Mouse (Mus musculus): ENCODE results near the gene Vmn1r81. TPM values are rescaled to one million over a fixed set of nuclear protein-coding genes. Genes with fewer than 3 reads are reported as not detected.

The Vmn1r81 gene
- polyA plus RNA-seq (2014; fragmentation: Nextera tagmentation; extraction: Ambion mirVana) = not detected in 2 replicates

DNA sequence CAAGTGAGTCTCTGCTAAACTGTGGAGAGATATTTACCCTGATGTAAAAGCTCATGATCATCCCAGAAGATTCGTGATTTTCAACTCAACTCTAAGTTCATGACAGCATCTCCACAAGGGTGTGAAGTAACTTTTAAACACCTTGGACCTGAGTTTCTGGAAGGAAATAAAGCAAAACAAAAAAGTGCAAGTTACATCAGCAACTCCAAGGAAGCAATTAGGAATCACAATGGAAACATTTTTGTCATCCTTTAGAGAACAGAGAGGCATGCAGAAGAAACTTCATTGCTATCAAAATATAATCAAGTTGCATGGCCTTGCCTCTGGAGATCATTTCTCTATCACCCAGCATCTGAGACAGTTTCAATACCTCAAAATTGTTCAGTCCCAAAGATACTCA lies at the start of gene Vmn1r81:
Gene Vmn1r81 (minus strand): TSS at position 101 of the 400 bp plus-strand sequence.
- no peak within 1 kb of the TSS for H3K27ac ChIP-seq (replicated peaks; ENCODE audit: low read depth, low read length)
- H3K4me2 ChIP-seq (ENCODE audit: low read depth, low read length) = no peak within 1 kb of the TSS
- no peak for ATAC-seq (replicated peaks; ENCODE audit: insufficient number of reproducible peaks, low FRiP score, low TSS enrichment, low read depth)
- H3K27me3 ChIP-seq (ENCODE audit: control insufficient read depth, insufficient read depth, low read length) = no peaks in the 10 kb centered on the region
- DNase-seq (ENCODE audit: low spot score) = no peak
- H3K9me3 ChIP-seq (replicated peaks; ENCODE audit: control insufficient read depth, low read length) = no peaks in the 10 kb centered on the region
- no peaks in the 10 kb centered on the region for H3K4me1 ChIP-seq (ENCODE audit: control insufficient read depth, insufficient read depth, low read length)
- H3K36me3 ChIP-seq (replicated peaks; ENCODE audit: control insufficient read depth, insufficient read depth, low read depth, low read length) = no peaks in the 10 kb centered on the region
- no peak within 1 kb of the TSS for H3K9ac ChIP-seq (replicated peaks; ENCODE audit: low read length)
- WGBS = 74% methylated on average over 1 of the region's 1 CpGs
- no peak within 1 kb of the TSS for H3K4me3 ChIP-seq (ENCODE audit: low read depth, low read length)

DNA sequence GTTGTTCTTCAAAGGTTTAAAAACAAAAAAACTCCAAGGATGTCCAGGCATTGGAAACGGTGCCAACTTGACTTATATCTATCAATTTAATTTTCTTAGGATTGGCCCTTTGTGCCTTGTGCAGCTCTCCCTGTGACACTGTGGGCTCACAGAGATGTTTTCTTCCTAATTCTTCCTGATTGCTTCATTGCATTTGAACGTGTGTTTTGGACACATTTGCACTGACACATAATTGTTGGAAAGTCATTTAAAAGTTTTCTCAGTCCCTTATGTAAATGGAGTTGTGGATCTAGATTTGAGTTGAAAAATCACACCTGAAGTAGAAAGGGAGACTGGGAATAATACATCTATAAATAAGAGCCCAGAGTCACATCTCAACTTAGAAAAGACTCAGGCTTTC lies 32.1 kb upstream of the Vmn1r81 start, which contains the start of gene Vmn1r82:
Gene Vmn1r82 (plus strand): TSS at position 301 of the 400 bp plus-strand sequence.
- ATAC-seq (replicated peaks; ENCODE audit: insufficient number of reproducible peaks, low FRiP score, low TSS enrichment, low read depth) (no peak), DNase-seq (ENCODE audit: low spot score) (no peak)
- Histone ChIP-seq H3K36me3 (replicated peaks; ENCODE audit: control insufficient read depth, insufficient read depth, low read depth, low read length) (no peaks in the 10 kb centered on the region), H3K9me3 (replicated peaks; ENCODE audit: control insufficient read depth, low read length) (no peaks in the 10 kb centered on the region; the same call in 1 of the 2 replicates), H3K27me3 (ENCODE audit: control insufficient read depth, insufficient read depth, low read length) (no peaks in the 10 kb centered on the region), H3K4me1 (ENCODE audit: control insufficient read depth, insufficient read depth, low read length) (no peaks in the 10 kb centered on the region), H3K4me3 (ENCODE audit: low read depth, low read length) (no peak within 1 kb of the TSS), H3K9ac (replicated peaks; ENCODE audit: low read length) (no peak within 1 kb of the TSS), H3K4me2 (ENCODE audit: low read depth, low read length) (no peak within 1 kb of the TSS), H3K27ac (replicated peaks; ENCODE audit: low read depth, low read length) (no peak within 1 kb of the TSS)
- WGBS = 55% methylated on average over 2 of the region's 2 CpGs

DNA sequence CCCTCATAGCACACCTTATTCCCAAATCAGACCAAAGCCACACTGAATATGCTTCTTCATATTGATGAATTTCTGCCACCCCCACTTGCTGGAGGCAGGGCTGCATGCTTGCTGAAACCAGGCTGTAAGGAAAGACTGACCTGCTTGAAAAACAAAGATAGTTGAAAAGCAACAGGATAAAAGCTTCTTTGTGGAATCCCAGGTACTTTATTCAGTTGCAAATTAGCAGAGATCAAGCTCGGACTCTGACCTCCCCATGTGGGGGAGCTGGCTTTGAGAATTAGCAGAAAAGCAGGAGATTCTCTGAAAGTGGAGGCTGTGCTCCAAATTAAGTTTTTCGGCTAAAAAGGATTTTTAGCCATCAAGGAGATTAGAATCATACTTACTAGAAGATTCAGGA lies 63.9 kb downstream of the Vmn1r81 start:
- Histone ChIP-seq H3K9me3 (replicated peaks; ENCODE audit: control insufficient read depth, low read length) (0 out of 2 replicates have a peak, but pooled peaks cover 3% of the 10 kb centered on the region), H3K27ac (replicated peaks; ENCODE audit: low read depth, low read length) (no peak overlapping the region), H3K4me3 (ENCODE audit: low read depth, low read length) (no peak overlapping the region), H3K9ac (replicated peaks; ENCODE audit: low read length) (no peak overlapping the region), H3K27me3 (ENCODE audit: control insufficient read depth, insufficient read depth, low read length) (no peaks in the 10 kb centered on the region), H3K4me2 (ENCODE audit: low read depth, low read length) (no peak overlapping the region), H3K4me1 (ENCODE audit: control insufficient read depth, insufficient read depth, low read length) (no peaks in the 10 kb centered on the region), H3K36me3 (replicated peaks; ENCODE audit: control insufficient read depth, insufficient read depth, low read depth, low read length) (no peaks in the 10 kb centered on the region)
- ATAC-seq (replicated peaks; ENCODE audit: insufficient number of reproducible peaks, low FRiP score, low TSS enrichment, low read depth) (no peak), DNase-seq (ENCODE audit: low spot score) (no peak)
- WGBS = 68% methylated on average over 2 of the region's 2 CpGs

Other genes with a start within 250 kb of the Vmn1r81 start
- gene Vmn1r77, start 231.5 kb downstream of the Vmn1r81 start, polyA plus RNA-seq (2014; fragmentation: Nextera tagmentation; extraction: Ambion mirVana) = not detected in 2 replicates
- not detected in 2 replicates for gene Vmn1r78, start 118.0 kb downstream of the Vmn1r81 start, polyA plus RNA-seq (2014; fragmentation: Nextera tagmentation; extraction: Ambion mirVana)
- not detected in 2 replicates for gene Vmn1r79, start 97.0 kb downstream of the Vmn1r81 start, polyA plus RNA-seq (2014; fragmentation: Nextera tagmentation; extraction: Ambion mirVana)
- gene Vmn1r80, start 79.0 kb downstream of the Vmn1r81 start, polyA plus RNA-seq (2014; fragmentation: Nextera tagmentation; extraction: Ambion mirVana) = not detected in 2 replicates
- gene Vmn1r82, start 32.2 kb upstream of the Vmn1r81 start, polyA plus RNA-seq (2014; fragmentation: Nextera tagmentation; extraction: Ambion mirVana) = not detected in 2 replicates
- gene Vmn1r83, start 61.2 kb upstream of the Vmn1r81 start, polyA plus RNA-seq (2014; fragmentation: Nextera tagmentation; extraction: Ambion mirVana) = not detected in 2 replicates
- not detected in 2 replicates for gene Vmn1r84, start 101.0 kb upstream of the Vmn1r81 start, polyA plus RNA-seq (2014; fragmentation: Nextera tagmentation; extraction: Ambion mirVana)
- 4.1 and 4.2 TPM in 2 replicates for gene Zfp551, start 154.5 kb upstream of the Vmn1r81 start, polyA plus RNA-seq (2014; fragmentation: Nextera tagmentation; extraction: Ambion mirVana)
- gene Zfp606, start 210.0 kb upstream of the Vmn1r81 start, polyA plus RNA-seq (2014; fragmentation: Nextera tagmentation; extraction: Ambion mirVana) = 44.5 and 45.8 TPM in 2 replicates
- not detected in 2 replicates for gene 2900092C05Rik, start 244.2 kb upstream of the Vmn1r81 start, polyA plus RNA-seq (2014; fragmentation: Nextera tagmentation; extraction: Ambion mirVana)

All from embryonic facial prominence, embryonic 11.5 days (tissue).